Mouse (Mus musculus) E14TG2a.4 (cell line): ENCODE data around the gene Psmd3.
A peak's percentile ranks its signal among the peaks of the same experiment; 100 is the strongest.

Experiments
- H3K27me3 ChIP-seq: 2 replicates; pipeline ENCODE4 v1.6.1; 2014; ENCODE audit warnings: low read length, control low read depth; ENCODE audit not compliant: insufficient read depth
- H3K36me3 ChIP-seq: 2 replicates; pipeline ENCODE4 v1.6.1; 2014; ENCODE audit warnings: low read length, control low read depth; ENCODE audit not compliant: insufficient read depth
- H3K4me1 ChIP-seq: replicated peaks from 2 replicates; pipeline ENCODE4 v1.6.1; 2014; ENCODE audit warnings: low read depth, low read length, control low read depth
- H3K4me3 ChIP-seq: replicated peaks from 2 replicates; pipeline ENCODE4 v1.5.1; 2014; ENCODE audit warnings: mild to moderate bottlenecking, low read length
- H3K9me3 ChIP-seq: 2 replicates; pipeline ENCODE4 v1.6.1; 2014; ENCODE audit warnings: low read length, control low read depth
- CTCF ChIP-seq: conservative IDR thresholded peaks from 2 replicates; pipeline ENCODE4 v1.5.1; 2014; ENCODE audit warnings: low read length
- NANOG ChIP-seq: IDR thresholded peaks from 2 replicates; pipeline ENCODE4 v1.6.1; 2014; ENCODE audit warnings: borderline replicate concordance, low read length, mixed read lengths
- POU5F1 ChIP-seq: IDR thresholded peaks from 2 replicates; pipeline ENCODE4 v1.6.1; 2014; ENCODE audit warnings: low read length, borderline replicate concordance

Gene Psmd3

DNA sequence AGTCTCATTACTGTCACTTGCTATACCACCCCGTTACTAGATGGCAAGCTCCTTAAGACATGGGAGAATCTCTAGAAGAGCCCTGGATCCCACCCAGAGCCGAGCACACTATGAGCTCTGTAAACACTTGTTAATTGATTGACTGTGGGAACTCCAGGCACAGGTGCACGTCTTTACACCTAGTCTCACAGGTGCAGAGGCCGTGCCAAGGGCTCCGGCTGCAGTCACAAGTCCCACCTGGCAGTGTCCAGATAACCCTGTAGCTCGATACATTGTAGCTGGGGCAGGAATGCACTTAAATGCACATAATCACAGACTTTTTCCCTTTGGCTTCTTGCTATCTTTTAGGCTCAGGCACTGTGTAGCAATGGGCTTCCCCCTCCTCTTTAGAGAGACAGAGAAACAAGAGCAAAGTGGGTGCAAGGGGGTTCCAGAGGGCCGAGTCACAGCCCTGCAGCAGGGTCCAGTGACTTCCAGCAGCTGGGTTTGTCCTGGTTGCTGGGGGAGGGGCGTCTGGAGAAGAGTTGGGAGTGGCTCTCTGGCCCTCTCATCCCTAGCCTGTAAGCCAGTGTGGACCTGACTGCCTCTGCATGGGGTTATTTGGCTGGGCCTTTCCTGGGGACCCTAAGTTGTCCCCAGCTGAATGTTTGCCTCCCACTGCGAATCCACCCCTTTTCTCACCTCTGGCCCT lies 61.4 kb downstream of the Psmd3 start:
- TF ChIP-seq CTCF = no peak
- no peak for TF ChIP-seq POU5F1
- no peak for TF ChIP-seq NANOG
- peak overlapping the region; percentile 23; the same call in 1 of the 2 replicates for H3K4me3 ChIP-seq
- peaks cover 90% of the 10 kb centered on the region for H3K4me1 ChIP-seq
- H3K36me3 ChIP-seq = no peaks in the 10 kb centered on the region
- H3K9me3 ChIP-seq = no peaks in the 10 kb centered on the region
- H3K27me3 ChIP-seq = peaks cover 20% of the 10 kb centered on the region

GRCm38 (mm10) chr11:98744456-98745019 lies 62.2 kb downstream of the Psmd3 start:
- Histone ChIP-seq H3K4me3 (peak overlapping the region; percentile 23; the same call in 1 of the 2 replicates), H3K4me1 (peaks cover 90% of the 10 kb centered on the region), H3K27me3 (peaks cover 20% of the 10 kb centered on the region), H3K36me3 (no peaks in the 10 kb centered on the region), H3K9me3 (no peaks in the 10 kb centered on the region)
- TF ChIP-seq NANOG (no peak), POU5F1 (no peak), CTCF (no peak)
